Comparison of ENCODE assay signal across 9 mouse cellular contexts in genomic region chr4:135876583-135877020, GRCm38 (mm10). TPM values are rescaled to one million over a fixed set of nuclear protein-coding genes. Genes with fewer than 3 reads are reported as not detected.
DNase-seq lines count a peak whose midpoint lies in the region; ATAC-seq and TF ChIP-seq lines count a peak whose summit lies in the region.
"Had no signal": no experiment of that assay in that cellular context is flagged by ENCODE, and none has a peak within 500 bp of the region (broad histone marks: within the 10 kb centered on the region; RNA-seq: fewer than 3 reads in every experiment).

No protein-coding gene starts in this region.

- peak overlapping the region; percentile 46 for H3K4me2 ChIP-seq in embryonic facial prominence, embryonic 12.5 days (replicated peaks)
- H3K4me2 ChIP-seq in limb, embryonic 12.5 days, result peak overlapping the region; percentile 53
- peak overlapping the region; percentile 47 for H3K4me2 ChIP-seq in midbrain, embryonic 13.5 days (replicated peaks)

- peak; percentile 63 to 65 for DNase-seq in cerebellum, adult 18-20 months
- peak; percentile 99 for DNase-seq in heart, adult 11 months
- DNase-seq in kidney, adult 11 months, result peak; percentile 83
- peak; percentile 88 to 98 for DNase-seq in spleen, adult 2 months (ENCODE audit: low read depth in 1 of 2, low spot score in 2 of 2)

- no peak for ATAC-seq in cerebellum, adult (ENCODE audit: insufficient number of reproducible peaks, low FRiP score, low TSS enrichment)
- no peak for ATAC-seq in embryonic facial prominence, embryonic 12.5 days (ENCODE audit: insufficient number of reproducible peaks, insufficient read depth, low FRiP score, low TSS enrichment)
- ATAC-seq in limb, embryonic 12.5 days (ENCODE audit: insufficient number of reproducible peaks, insufficient read depth, low FRiP score, low TSS enrichment, low read depth), result no peak
- ATAC-seq in midbrain, embryonic 13.5 days, result no peak
- ATAC-seq: Patski had no signal

- peaks cover 4% of the 10 kb centered on the region; the same call in 1 of the 2 replicates for H3K36me3 ChIP-seq in embryonic facial prominence, embryonic 12.5 days
- peaks cover 11% of the 10 kb centered on the region for H3K36me3 ChIP-seq in limb, embryonic 12.5 days
- H3K36me3 ChIP-seq in midbrain, embryonic 13.5 days, result peaks cover 5% of the 10 kb centered on the region; the same call in 1 of the 2 replicates
- H3K36me3 ChIP-seq in spleen, adult 2 months (ENCODE audit: control insufficient read depth, insufficient read depth, low read length), result peaks cover 7% of the 10 kb centered on the region

- peak overlapping the region; percentile 24 for H3K9ac ChIP-seq in embryonic facial prominence, embryonic 12.5 days
- H3K9ac ChIP-seq in limb, embryonic 12.5 days (replicated peaks), result peak overlapping the region; percentile 37
- peak overlapping the region; percentile 36 for H3K9ac ChIP-seq in midbrain, embryonic 13.5 days (replicated peaks)

- TF ChIP-seq CTCF in spleen, adult 2 months (IDR thresholded peaks at IDR 0.05; ENCODE audit: extremely low read depth, insufficient read depth, insufficient read length, insufficient replicate concordance), result no peak

- H3K4me3 ChIP-seq in embryonic facial prominence, embryonic 12.5 days, result peak overlapping the region; percentile 25
- H3K4me3 ChIP-seq in limb, embryonic 12.5 days (replicated peaks), result peak overlapping the region; percentile 16
- H3K4me3 ChIP-seq in midbrain, embryonic 13.5 days (replicated peaks), result peak overlapping the region; percentile 9; the same call in 1 of the 2 replicates
- H3K4me3 ChIP-seq in spleen, adult 2 months (ENCODE audit: extremely low read depth, insufficient read depth, insufficient read length), result peak overlapping the region; percentile 35; the same call in 1 of the 2 replicates

- peaks cover 39% of the 10 kb centered on the region for H3K4me1 ChIP-seq in embryonic facial prominence, embryonic 12.5 days
- H3K4me1 ChIP-seq in limb, embryonic 12.5 days (replicated peaks), result peaks cover 38% of the 10 kb centered on the region
- peaks cover 44% of the 10 kb centered on the region for H3K4me1 ChIP-seq in midbrain, embryonic 13.5 days (replicated peaks)
- H3K4me1 ChIP-seq in spleen, adult 2 months (ENCODE audit: control insufficient read depth, insufficient read depth, insufficient read length), result peaks cover 25% of the 10 kb centered on the region; the same call in 1 of the 2 replicates

- peak overlapping the region; percentile 70 for H3K27ac ChIP-seq in embryonic facial prominence, embryonic 12.5 days
- peak overlapping the region; percentile 75 for H3K27ac ChIP-seq in limb, embryonic 12.5 days
- H3K27ac ChIP-seq in midbrain, embryonic 13.5 days, result peak overlapping the region; percentile 53; the same call in 1 of the 2 replicates
- peak overlapping the region; percentile 97 for H3K27ac ChIP-seq in spleen, adult 2 months (ENCODE audit: insufficient read depth, low read length)

- no peaks in the 10 kb centered on the region for H3K27me3 ChIP-seq in embryonic facial prominence, embryonic 12.5 days
- no peaks in the 10 kb centered on the region for H3K27me3 ChIP-seq in limb, embryonic 12.5 days
- no peaks in the 10 kb centered on the region for H3K27me3 ChIP-seq in midbrain, embryonic 13.5 days
- H3K27me3 ChIP-seq in spleen, adult 2 months (ENCODE audit: control insufficient read depth, insufficient read depth, low read length), result no peaks in the 10 kb centered on the region
- H3K27me3 ChIP-seq: Patski had no signal

- 2% methylated on average over 16 of the region's 16 CpGs for WGBS in embryonic facial prominence, embryonic 12.5 days
- WGBS in limb, embryonic 12.5 days, result 1% methylated on average over 16 of the region's 16 CpGs
- 4% methylated on average over 16 of the region's 16 CpGs for WGBS in midbrain, embryonic 13.5 days
- under 1% methylated on average over 16 of the region's 16 CpGs for WGBS in spleen, adult 2 months

- peak; percentile 85 for TF ChIP-seq POLR2A in spleen, adult 2 months (IDR thresholded peaks at IDR 0.05; ENCODE audit: low read depth, low read length)

- no peaks in the 10 kb centered on the region for H3K9me3 ChIP-seq in embryonic facial prominence, embryonic 12.5 days
- H3K9me3 ChIP-seq in limb, embryonic 12.5 days, result no peaks in the 10 kb centered on the region
- no peaks in the 10 kb centered on the region for H3K9me3 ChIP-seq in midbrain, embryonic 13.5 days

RNA-seq across cellular contexts. Expression of gene Pnrc2, which starts 3.0 kb away (rescaled TPM):
- 177 and 187 TPM in 2 replicates for polyA plus RNA-seq in embryonic facial prominence, embryonic 12.5 days (2016; fragmentation: Nextera tagmentation; extraction: Ambion mirVana)
- 209 and 220 TPM in 2 replicates for polyA plus RNA-seq in limb, embryonic 12.5 days (2016; fragmentation: Nextera tagmentation; extraction: Ambion mirVana)
- 144 TPM in 2 replicates for polyA plus RNA-seq in midbrain, embryonic 13.5 days (2015; fragmentation: Nextera tagmentation; extraction: Ambion mirVana)
- 12.2 and 14.7 TPM in 2 replicates for polyA plus RNA-seq in spleen, adult 2 months (2012; rRNA removed)

RNA-seq across cellular contexts. Expression of gene Cnr2, which starts 18.6 kb away (rescaled TPM):
- polyA plus RNA-seq in embryonic facial prominence, embryonic 12.5 days (2016; fragmentation: Nextera tagmentation; extraction: Ambion mirVana), result 0.19 and 0.38 TPM in 2 replicates
- 0.22 and 0.45 TPM in 2 replicates for polyA plus RNA-seq in limb, embryonic 12.5 days (2016; fragmentation: Nextera tagmentation; extraction: Ambion mirVana)
- polyA plus RNA-seq in midbrain, embryonic 13.5 days (2015; fragmentation: Nextera tagmentation; extraction: Ambion mirVana), result 0.12 and 0.16 TPM in 2 replicates
- 44.8 and 47.2 TPM in 2 replicates for polyA plus RNA-seq in spleen, adult 2 months (2012; rRNA removed)

RNA-seq across cellular contexts. Expression of gene Srsf10, which starts 21.1 kb away (rescaled TPM):
- 342 and 361 TPM in 2 replicates for polyA plus RNA-seq in embryonic facial prominence, embryonic 12.5 days (2016; fragmentation: Nextera tagmentation; extraction: Ambion mirVana)
- 392 and 402 TPM in 2 replicates for polyA plus RNA-seq in limb, embryonic 12.5 days (2016; fragmentation: Nextera tagmentation; extraction: Ambion mirVana)
- polyA plus RNA-seq in midbrain, embryonic 13.5 days (2015; fragmentation: Nextera tagmentation; extraction: Ambion mirVana), result 267 and 285 TPM in 2 replicates
- 68.0 and 109 TPM in 2 replicates for polyA plus RNA-seq in spleen, adult 2 months (2012; rRNA removed)

RNA-seq across cellular contexts. Expression of gene Fuca1, which starts 43.9 kb away (rescaled TPM):
- polyA plus RNA-seq in embryonic facial prominence, embryonic 12.5 days (2016; fragmentation: Nextera tagmentation; extraction: Ambion mirVana), result 51.6 and 59.7 TPM in 2 replicates
- polyA plus RNA-seq in limb, embryonic 12.5 days (2016; fragmentation: Nextera tagmentation; extraction: Ambion mirVana), result 47.0 and 51.0 TPM in 2 replicates
- 49.5 and 52.9 TPM in 2 replicates for polyA plus RNA-seq in midbrain, embryonic 13.5 days (2015; fragmentation: Nextera tagmentation; extraction: Ambion mirVana)
- 45.7 TPM in 2 replicates for polyA plus RNA-seq in spleen, adult 2 months (2012; rRNA removed)

Comparison
In these comparisons a context has a peak if more than half of its experiments do, and no peak if none do; other contexts are left out.
1. RNA of gene Cnr2, which starts 18.6 kb away (polyA plus RNA-seq): 44.8 to 47.2 TPM in spleen, adult 2 months; 0.22 to 0.45 TPM in limb, embryonic 12.5 days, 0.19 to 0.38 TPM in embryonic facial prominence, embryonic 12.5 days and 0.12 to 0.16 TPM in midbrain, embryonic 13.5 days; every median in the first group is over 10 times any median in the second.
2. Peak in every context shown above with its lines, with median percentiles within 50 percentile points of each other: DNase-seq, H3K27ac ChIP-seq, H3K4me2 ChIP-seq, H3K4me3 ChIP-seq and H3K9ac ChIP-seq.